Mouse (Mus musculus) neural tube, embryonic 13.5 days (tissue): ENCODE data around the gene Arrdc4. TPM values are rescaled to one million over a fixed set of nuclear protein-coding genes. Genes with fewer than 3 reads are reported as not detected.

ENCODE experiments used
- ATAC-seq: fragments of 200-750 bp; cut with Nextera tagmentation; 2 replicates; pipeline ENCODE4 v1.8.0; 2017; ENCODE audit warnings: low read depth, mild to moderate bottlenecking, moderate TSS enrichment, moderate library complexity
- H3K27ac ChIP-seq: fragments of 300-500 bp; sonication (generic); replicated peaks from 2 replicates; pipeline ENCODE4 v1.5.1; 2015; ENCODE audit warnings: moderate library complexity, mild to moderate bottlenecking, inconsistent platforms
- H3K27me3 ChIP-seq: fragments of 300-500 bp; sonication (generic); 2 replicates; pipeline ENCODE4 v1.6.1; 2015; ENCODE audit warnings: mild to moderate bottlenecking, inconsistent platforms
- H3K36me3 ChIP-seq: fragments of 300-500 bp; sonication (generic); 2 replicates; pipeline ENCODE4 v1.6.1; 2015; ENCODE audit warnings: mild to moderate bottlenecking, inconsistent platforms
- H3K4me1 ChIP-seq: fragments of 300-500 bp; sonication (generic); replicated peaks from 2 replicates; pipeline ENCODE4 v1.6.1; 2015; ENCODE audit warnings: inconsistent platforms
- H3K4me2 ChIP-seq: fragments of 300-500 bp; sonication (generic); 2 replicates; pipeline ENCODE4 v1.6.1; 2015; ENCODE audit warnings: inconsistent platforms, mild to moderate bottlenecking, moderate library complexity
- H3K4me3 ChIP-seq: fragments of 300-500 bp; sonication (generic); 2 replicates; pipeline ENCODE4 v1.5.1; 2015; ENCODE audit warnings: mild to moderate bottlenecking, inconsistent platforms
- H3K9ac ChIP-seq: fragments of 300-500 bp; sonication (generic); 2 replicates; pipeline ENCODE4 v1.6.1; 2015; ENCODE audit warnings: moderate library complexity, mild to moderate bottlenecking, inconsistent platforms
- H3K9me3 ChIP-seq: fragments of 300-500 bp; sonication (generic); 2 replicates; pipeline ENCODE4 v1.6.1; 2016; ENCODE audit warnings: inconsistent platforms
- WGBS: fragments of 180-500 bp; shearing (Covaris S2); methylation state at CpG from one replicate; pipeline ENCODE4 v1.1.7; 2015; 5-methylcytosine and 5-hydroxymethylcytosine counted together
- polyA plus RNA-seq: library from polyadenylated mRNA; unstranded; fragments of >200 nt; fragmentation: Nextera tagmentation; extraction: Ambion mirVana; gene quantifications from 2 replicates; pipeline ENCODE4 v1.2.1, GENCODE M21; 2015

The Arrdc4 gene
- 28.1 and 29.6 TPM in 2 replicates for polyA plus RNA-seq

DNA sequence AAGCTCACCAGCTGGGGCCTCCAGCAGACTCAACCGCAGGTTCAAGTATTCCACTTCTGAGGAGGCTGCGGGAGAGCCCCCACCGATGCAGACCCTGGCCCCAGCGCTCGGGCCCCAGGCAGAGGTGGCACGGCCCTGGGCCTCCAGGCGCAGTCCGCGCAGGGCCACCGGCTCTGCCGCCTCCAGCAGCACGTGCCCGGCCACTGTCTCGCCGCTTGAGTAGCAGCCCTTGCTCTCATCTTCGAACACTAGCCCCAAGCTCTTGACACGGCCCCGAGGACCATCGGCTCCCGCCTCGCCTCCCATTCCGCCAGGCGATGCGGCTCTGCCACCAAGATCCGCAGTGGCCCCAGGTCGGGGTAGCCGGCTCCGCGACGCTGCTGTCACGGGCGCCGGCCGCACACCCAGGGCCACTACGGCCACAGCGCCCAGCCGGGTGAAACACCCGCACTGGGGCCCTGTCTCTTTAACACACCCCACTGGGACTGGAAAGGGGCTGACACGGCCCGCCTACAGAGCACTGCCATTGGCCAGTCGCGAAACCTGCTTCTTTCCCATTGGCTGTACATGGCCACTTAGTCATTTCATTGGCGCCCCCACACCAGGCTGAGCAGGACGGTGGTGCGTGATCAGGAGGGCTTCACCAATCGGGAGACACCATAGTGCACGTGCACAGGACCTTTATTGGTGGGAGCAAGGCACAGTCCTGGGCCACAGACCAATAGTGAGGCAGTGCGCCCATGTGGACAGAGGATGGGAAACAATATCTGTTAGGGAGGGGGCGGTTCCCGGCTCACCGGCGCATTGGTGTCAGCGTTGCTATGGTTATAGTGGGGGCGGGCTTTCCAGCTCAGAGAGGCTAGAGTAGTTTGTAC lies at the start of gene Arrdc4:
Arrdc4 (minus strand) TSS at position 481 of the 875 bp plus-strand sequence.
- H3K4me1 ChIP-seq: peaks cover 41% of the 10 kb centered on the region
- peak within 1 kb of the TSS; percentile 84 for H3K27ac ChIP-seq
- peak within 1 kb of the TSS; percentile 92 for H3K4me3 ChIP-seq
- H3K4me2 ChIP-seq: peak within 1 kb of the TSS; percentile 69
- peak within 1 kb of the TSS; percentile 94 for H3K9ac ChIP-seq
- under 1% methylated on average over 54 of the region's 54 CpGs for WGBS
- ATAC-seq: peak; percentile 100
- no peaks in the 10 kb centered on the region for H3K27me3 ChIP-seq
- H3K9me3 ChIP-seq: no peaks in the 10 kb centered on the region
- H3K36me3 ChIP-seq: peaks cover 8% of the 10 kb centered on the region; the same call in 1 of the 2 replicates

DNA sequence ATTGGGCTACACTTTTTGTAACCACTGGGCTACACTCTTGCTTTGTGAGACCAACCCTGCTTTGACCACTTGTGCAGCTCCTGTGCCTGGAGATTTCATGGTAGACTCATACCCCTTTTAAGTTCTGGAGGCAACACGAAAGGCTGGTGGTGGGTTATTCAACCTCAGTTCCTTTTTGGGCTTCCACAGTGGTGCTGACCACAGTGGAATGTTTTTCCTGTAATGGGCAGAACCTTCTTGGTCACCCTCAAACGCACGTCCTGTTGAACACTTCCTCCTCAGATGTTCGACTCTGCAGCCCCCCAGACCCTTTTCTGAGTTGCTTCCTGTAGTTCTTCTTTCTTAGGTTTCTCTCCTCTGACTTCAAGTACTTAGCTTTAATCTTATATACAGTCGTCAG lies 46.5 kb upstream of the Arrdc4 start:
- H3K4me1 ChIP-seq: no peaks in the 10 kb centered on the region
- no peak overlapping the region for H3K27ac ChIP-seq
- H3K9me3 ChIP-seq: no peaks in the 10 kb centered on the region
- H3K27me3 ChIP-seq: no peaks in the 10 kb centered on the region
- no peak overlapping the region for H3K4me2 ChIP-seq
- no peak overlapping the region for H3K4me3 ChIP-seq
- 81% methylated on average over 5 of the region's 5 CpGs for WGBS
- H3K36me3 ChIP-seq: no peaks in the 10 kb centered on the region
- ATAC-seq: no peak
- no peak overlapping the region for H3K9ac ChIP-seq

DNA sequence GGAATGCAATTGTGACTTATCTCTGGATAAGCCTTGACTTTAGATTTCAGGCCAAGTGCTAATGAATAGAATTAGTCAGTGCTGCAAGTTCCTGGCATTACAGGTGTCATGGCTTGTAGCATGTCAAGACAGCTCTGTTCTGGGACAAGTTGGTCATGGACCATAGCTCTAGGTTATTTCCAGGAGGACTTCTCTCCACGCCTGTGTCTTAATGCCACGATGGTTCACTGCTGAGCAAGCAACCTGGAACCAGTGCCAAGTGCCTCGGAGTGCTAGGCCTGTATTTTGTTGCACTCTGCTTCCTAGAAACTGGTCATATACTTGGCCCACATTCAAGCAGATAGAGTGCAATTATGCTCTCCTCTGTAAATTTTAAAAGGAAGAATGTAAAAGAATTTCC lies 39.7 kb upstream of the Arrdc4 start:
- Histone ChIP-seq H3K4me3 (no peak overlapping the region), H3K4me1 (no peaks in the 10 kb centered on the region), H3K27me3 (no peaks in the 10 kb centered on the region), H3K4me2 (no peak overlapping the region), H3K9ac (no peak overlapping the region), H3K27ac (no peak overlapping the region), H3K9me3 (no peaks in the 10 kb centered on the region), H3K36me3 (no peaks in the 10 kb centered on the region)
- 90% methylated on average over 3 of the region's 3 CpGs for WGBS
- no peak for ATAC-seq

DNA sequence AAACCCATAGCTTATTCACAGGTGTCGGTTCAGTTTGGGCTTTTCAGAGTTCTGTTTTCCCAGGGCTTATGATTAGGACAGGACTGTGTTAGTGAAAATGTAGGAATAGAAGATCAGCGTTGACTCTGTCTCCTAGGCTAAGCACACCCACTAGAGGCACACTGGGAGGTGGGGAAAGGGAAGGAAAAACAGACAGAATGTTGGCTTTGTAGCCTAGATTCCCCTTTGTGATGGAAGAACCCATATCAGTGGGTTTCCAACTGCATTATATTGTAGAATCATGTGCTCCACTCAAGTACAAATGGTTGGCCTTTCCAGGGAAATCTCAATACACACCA lies 22.7 kb upstream of the Arrdc4 start:
- H3K27me3 ChIP-seq: no peaks in the 10 kb centered on the region
- no peak overlapping the region for H3K9ac ChIP-seq
- H3K36me3 ChIP-seq: no peaks in the 10 kb centered on the region
- WGBS: 86% methylated on average over 2 of the region's 2 CpGs
- no peak overlapping the region for H3K4me3 ChIP-seq
- no peak overlapping the region for H3K27ac ChIP-seq
- ATAC-seq: no peak
- no peak overlapping the region for H3K4me2 ChIP-seq
- no peaks in the 10 kb centered on the region for H3K4me1 ChIP-seq
- H3K9me3 ChIP-seq: no peaks in the 10 kb centered on the region

DNA sequence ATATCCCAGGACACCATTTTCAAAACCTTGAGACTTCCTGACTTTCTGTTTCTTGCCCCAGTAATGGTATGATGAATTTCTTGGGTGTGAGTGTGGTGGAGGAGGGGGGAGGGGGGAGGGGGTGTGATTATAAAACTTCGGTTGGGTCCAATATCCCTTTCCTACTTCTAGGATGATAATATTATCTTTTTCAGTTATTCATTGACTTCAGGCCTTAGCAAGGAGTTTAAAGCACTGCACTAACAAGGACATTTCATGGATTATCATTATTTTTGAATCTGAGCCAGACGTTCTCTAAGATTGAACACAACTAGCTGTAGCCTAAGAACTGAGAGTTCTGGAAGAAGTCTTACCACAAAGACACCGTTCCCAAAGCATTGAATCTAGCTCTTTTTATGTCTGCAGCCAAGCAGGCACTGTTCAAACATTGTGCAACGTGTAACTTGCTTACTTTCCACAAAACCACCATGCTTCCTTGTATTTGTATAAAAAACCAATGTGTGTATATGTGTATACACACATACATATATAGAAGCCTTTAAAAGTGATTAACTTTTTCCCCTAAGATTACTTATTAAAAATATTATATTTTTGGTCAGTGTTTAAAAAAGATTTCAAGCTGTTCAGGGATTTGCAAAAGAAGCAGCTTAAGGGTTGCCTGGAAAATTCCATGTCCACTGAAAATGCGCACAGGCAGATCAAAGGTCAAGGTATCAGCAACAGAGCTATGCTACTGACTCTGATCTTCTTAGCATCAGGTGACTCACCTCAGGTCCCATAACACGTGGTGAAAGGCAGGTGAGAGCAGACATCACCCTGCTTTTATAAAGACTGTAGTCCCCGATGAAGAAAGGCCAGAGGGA lies 22.1 kb upstream of the Arrdc4 start:
- Histone ChIP-seq H3K9ac (no peak overlapping the region), H3K36me3 (no peaks in the 10 kb centered on the region), H3K27ac (no peak overlapping the region), H3K27me3 (no peaks in the 10 kb centered on the region), H3K9me3 (no peaks in the 10 kb centered on the region), H3K4me2 (no peak overlapping the region), H3K4me3 (no peak overlapping the region), H3K4me1 (no peaks in the 10 kb centered on the region)
- 83% methylated on average over 7 of the region's 7 CpGs for WGBS
- ATAC-seq: no peak

DNA sequence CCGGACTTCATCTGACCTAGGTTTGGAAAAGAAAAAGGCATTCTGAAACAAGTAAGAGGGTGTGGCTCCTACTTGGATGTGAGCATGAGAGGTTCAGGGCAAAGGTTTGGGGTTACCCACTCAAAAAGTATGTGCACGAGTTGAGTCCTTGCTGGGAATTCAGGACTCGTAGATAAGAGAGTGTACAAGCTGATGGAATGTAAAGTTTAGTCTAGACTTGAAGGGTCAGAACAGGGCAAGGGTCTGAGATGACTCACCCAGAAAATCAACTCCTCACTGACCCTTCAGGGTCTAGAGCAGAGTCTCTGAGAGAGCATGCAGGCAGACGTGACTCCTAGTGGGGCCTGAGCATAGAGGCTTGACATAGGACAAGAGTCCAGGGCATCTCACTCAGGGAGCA lies 16.9 kb upstream of the Arrdc4 start:
- no peaks in the 10 kb centered on the region for H3K9me3 ChIP-seq
- H3K4me2 ChIP-seq: no peak overlapping the region
- no peak overlapping the region for H3K27ac ChIP-seq
- no peaks in the 10 kb centered on the region for H3K36me3 ChIP-seq
- WGBS: 87% methylated on average over 4 of the region's 4 CpGs
- no peak overlapping the region for H3K9ac ChIP-seq
- no peaks in the 10 kb centered on the region for H3K27me3 ChIP-seq
- no peak overlapping the region for H3K4me3 ChIP-seq
- H3K4me1 ChIP-seq: no peaks in the 10 kb centered on the region
- ATAC-seq: no peak

DNA sequence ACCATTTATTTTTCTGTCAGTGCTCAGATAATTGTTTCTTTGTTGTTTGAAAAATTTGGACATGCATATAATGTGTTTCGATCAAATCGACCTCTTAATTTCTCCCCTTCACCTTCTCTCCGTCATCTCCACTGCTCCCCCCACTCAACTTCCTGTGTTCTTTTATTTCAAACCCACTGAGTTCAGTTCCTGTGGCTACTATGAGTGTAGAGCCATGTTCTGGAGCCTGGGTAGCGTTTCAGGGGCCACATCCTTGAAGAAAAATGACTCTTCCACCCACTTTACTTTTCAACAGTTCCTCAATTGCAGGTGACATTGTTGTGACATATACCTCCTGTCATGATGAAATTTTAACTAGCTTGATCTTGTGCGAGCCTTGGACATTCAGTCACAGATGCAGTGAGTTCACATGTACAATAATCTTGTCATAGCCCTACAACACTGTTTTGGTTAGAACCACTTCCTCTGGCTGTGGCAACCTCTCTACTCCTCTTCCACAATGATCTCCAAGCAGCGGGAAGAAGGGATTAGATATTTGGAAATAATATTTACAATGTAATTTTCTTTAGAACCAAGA lies 10.2 kb upstream of the Arrdc4 start:
- no peaks in the 10 kb centered on the region for H3K36me3 ChIP-seq
- H3K9ac ChIP-seq: no peak overlapping the region
- H3K27me3 ChIP-seq: no peaks in the 10 kb centered on the region
- 85% methylated on average over 6 of the region's 6 CpGs for WGBS
- H3K27ac ChIP-seq: no peak overlapping the region
- no peak overlapping the region for H3K4me2 ChIP-seq
- H3K9me3 ChIP-seq: no peaks in the 10 kb centered on the region
- ATAC-seq: no peak
- H3K4me1 ChIP-seq: no peaks in the 10 kb centered on the region
- H3K4me3 ChIP-seq: no peak overlapping the region

DNA sequence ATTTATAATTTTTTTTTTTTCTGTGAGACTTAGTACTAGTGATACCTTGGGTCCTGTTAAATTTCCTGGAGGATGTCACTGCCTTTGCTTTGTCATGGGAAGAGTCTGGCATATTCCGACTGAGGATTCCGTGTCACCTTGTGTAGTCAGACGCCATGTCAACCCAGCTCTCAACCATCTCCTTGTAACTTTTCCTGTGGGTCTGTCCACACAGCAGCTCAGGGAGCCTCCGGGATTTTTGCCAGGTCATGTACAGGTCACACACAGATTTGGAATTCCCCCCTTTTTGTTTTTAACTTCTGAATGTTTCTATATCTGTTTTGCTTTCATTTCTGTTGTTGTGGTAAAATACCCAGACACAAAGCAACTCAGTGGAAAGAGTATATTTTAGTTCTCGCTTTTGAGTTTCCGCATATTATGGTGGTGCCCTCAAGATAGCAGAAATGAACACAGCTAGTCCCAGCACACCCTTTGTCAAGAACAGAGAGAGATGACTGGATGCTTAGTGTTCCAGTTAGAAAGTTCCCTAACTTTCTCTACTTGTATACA lies 7.7 kb upstream of the Arrdc4 start:
- H3K27me3 ChIP-seq: no peaks in the 10 kb centered on the region
- H3K9me3 ChIP-seq: no peaks in the 10 kb centered on the region
- H3K4me1 ChIP-seq: no peaks in the 10 kb centered on the region
- no peak overlapping the region for H3K27ac ChIP-seq
- no peak overlapping the region for H3K4me2 ChIP-seq
- H3K4me3 ChIP-seq: no peak overlapping the region
- H3K36me3 ChIP-seq: no peaks in the 10 kb centered on the region
- WGBS: 94% methylated on average over 6 of the region's 6 CpGs
- H3K9ac ChIP-seq: no peak overlapping the region
- ATAC-seq: no peak

DNA sequence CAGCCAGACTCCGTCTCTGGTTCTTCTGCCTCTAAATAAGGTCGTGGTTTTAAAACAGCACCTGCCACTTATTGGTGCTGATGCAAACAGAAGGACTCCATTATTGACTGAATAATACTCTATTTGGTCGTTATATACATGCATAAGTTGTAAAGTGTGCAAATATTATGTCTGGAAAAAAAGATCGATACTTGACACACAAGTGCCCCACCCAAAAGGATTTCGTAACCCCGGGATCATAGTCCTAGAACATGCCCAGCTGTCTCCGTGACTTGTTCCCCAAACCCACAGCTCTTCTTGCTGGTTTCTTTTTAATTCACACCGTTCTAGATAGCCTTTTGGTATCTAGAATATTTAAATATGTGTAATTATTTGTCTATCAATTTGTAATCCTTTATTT lies 878 bp upstream of the Arrdc4 start:
- H3K27me3 ChIP-seq: no peaks in the 10 kb centered on the region
- no peak for ATAC-seq
- 71% methylated on average over 8 of the region's 8 CpGs for WGBS
- peaks cover 38% of the 10 kb centered on the region for H3K4me1 ChIP-seq
- no peak overlapping the region for H3K9ac ChIP-seq
- peak overlapping the region; percentile 69 for H3K4me2 ChIP-seq
- peak overlapping the region; percentile 38; the same call in 1 of the 2 replicates for H3K27ac ChIP-seq
- H3K9me3 ChIP-seq: no peaks in the 10 kb centered on the region
- peak overlapping the region; percentile 92 for H3K4me3 ChIP-seq
- H3K36me3 ChIP-seq: peaks cover under 1% of the 10 kb centered on the region; the same call in 1 of the 2 replicates

DNA sequence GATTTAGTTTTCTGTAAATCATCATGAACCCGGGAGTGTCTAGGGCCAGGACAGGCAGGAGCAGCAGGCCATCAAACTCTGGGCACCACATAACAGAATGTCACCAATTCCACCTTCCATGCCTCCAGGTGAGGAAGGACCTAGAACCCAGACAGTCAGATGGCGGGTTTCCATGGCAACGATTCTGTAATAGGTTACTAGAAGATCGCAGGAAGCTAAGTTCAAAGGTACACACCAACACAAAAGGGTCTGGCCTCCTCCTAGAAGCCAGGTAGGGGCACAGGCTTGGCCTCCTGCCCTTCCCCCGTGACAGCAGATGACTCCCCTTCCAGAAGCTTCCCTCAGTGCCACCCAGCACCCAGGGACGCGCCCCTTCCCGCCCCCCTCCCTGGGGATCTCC lies 680 bp downstream of the Arrdc4 start:
- Histone ChIP-seq H3K4me1 (peaks cover 41% of the 10 kb centered on the region), H3K4me3 (peak overlapping the region; percentile 92), H3K4me2 (peak overlapping the region; percentile 69), H3K9ac (peak overlapping the region; percentile 94), H3K9me3 (no peaks in the 10 kb centered on the region), H3K36me3 (peaks cover 13% of the 10 kb centered on the region), H3K27ac (peak overlapping the region; percentile 84), H3K27me3 (no peaks in the 10 kb centered on the region)
- ATAC-seq: no peak
- WGBS: 19% methylated on average over 8 of the region's 8 CpGs

DNA sequence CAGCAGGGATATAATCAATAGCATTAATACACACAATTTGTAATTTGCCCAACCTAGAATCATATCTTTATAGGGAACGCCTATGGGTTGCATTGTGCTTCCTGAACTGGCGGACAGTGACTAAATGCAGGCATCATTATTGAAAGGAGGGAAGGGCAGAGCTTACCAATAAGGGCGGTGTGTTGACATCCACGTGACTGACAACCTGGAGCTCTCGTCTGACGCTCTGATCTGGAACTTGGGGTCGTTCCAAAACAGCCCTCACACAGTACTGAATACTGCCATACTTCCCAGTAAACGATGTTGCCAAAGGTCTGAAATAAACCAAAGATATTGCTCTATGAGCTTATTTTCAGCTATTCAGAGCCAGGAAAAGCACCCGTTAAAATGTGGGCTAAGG lies 4.4 kb downstream of the Arrdc4 start:
- no peak overlapping the region for H3K4me3 ChIP-seq
- no peak overlapping the region for H3K9ac ChIP-seq
- H3K4me1 ChIP-seq: peaks cover 37% of the 10 kb centered on the region
- peak overlapping the region; percentile 49; the same call in 1 of the 2 replicates for H3K27ac ChIP-seq
- WGBS: 78% methylated on average over 9 of the region's 9 CpGs
- H3K27me3 ChIP-seq: no peaks in the 10 kb centered on the region
- H3K4me2 ChIP-seq: no peak overlapping the region
- peaks cover 49% of the 10 kb centered on the region for H3K36me3 ChIP-seq
- no peak for ATAC-seq
- H3K9me3 ChIP-seq: no peaks in the 10 kb centered on the region

DNA sequence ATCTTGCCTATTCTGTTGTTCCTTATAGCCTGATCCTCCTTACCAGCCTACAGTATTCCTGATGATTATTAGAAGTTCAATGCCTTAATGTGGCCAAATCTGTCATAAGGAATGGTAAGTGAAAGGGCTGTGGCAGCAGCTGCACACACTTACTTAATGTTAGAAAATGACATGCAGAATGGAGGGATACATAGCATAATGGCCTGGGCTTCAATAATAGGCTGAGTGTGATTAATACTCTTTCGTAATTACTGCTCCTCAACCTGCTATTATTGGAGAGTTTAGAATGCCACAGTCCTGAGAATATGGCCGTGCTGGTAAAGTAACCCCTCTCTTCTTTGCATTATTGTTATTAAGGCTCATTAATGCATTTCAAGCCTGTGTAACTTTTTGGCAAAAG lies 4.8 kb downstream of the Arrdc4 start:
- no peaks in the 10 kb centered on the region for H3K27me3 ChIP-seq
- no peak for ATAC-seq
- no peak overlapping the region for H3K4me2 ChIP-seq
- H3K9me3 ChIP-seq: no peaks in the 10 kb centered on the region
- no peak overlapping the region for H3K9ac ChIP-seq
- H3K27ac ChIP-seq: no peak overlapping the region
- H3K4me1 ChIP-seq: peaks cover 35% of the 10 kb centered on the region
- no peak overlapping the region for H3K4me3 ChIP-seq
- peaks cover 54% of the 10 kb centered on the region for H3K36me3 ChIP-seq
- 48% methylated on average over 2 of the region's 2 CpGs for WGBS
